Mouse (Mus musculus) bone marrow macrophage, adult 2 months (primary cell): ENCODE data around the gene Gm49425.

Source experiments
- CTCF ChIP-seq: IDR thresholded peaks from 2 replicates; pipeline ENCODE4 v1.5.1; 2012; ENCODE audit warnings: low read depth, mild to moderate bottlenecking, low read length, moderate library complexity
- POLR2A ChIP-seq: IDR thresholded peaks from 2 replicates; pipeline ENCODE4 v1.6.1; 2012; ENCODE audit warnings: mild to moderate bottlenecking, low read depth, low read length, borderline replicate concordance

GRCm38 (mm10) chr15:101542543-101542942, 25.5 kb upstream of the Gm49425 start:
- TF ChIP-seq POLR2A (no peak), CTCF (no peak)
